Mouse (Mus musculus): ENCODE data around the gene Fam49a.
"Not testable (repeated sequence)": the region's sequence is repeated elsewhere in the genome, so short reads cannot be mapped to it uniquely, and the experiment has no call there.

Gene Fam49a

GRCm38 (mm10) chr12:12261987-12262971 is at the start of gene Fam49a:
Gene Fam49a, plus strand, starts transcription at chr12:12262139.
- DNase-seq (ENCODE audit: low spot score in 2 of 2) = peak; percentile 59 to 71

GRCm38 (mm10) chr12:12213536-12213935 is 48.4 kb upstream of the Fam49a start:
- no peak for DNase-seq (ENCODE audit: low spot score in 2 of 2)

- DNase-seq (ENCODE audit: low spot score in 2 of 2) = no peak
These were observed 43.0 kb upstream of the Fam49a start for GRCm38 (mm10) chr12:12218947-12219346.

DNA sequence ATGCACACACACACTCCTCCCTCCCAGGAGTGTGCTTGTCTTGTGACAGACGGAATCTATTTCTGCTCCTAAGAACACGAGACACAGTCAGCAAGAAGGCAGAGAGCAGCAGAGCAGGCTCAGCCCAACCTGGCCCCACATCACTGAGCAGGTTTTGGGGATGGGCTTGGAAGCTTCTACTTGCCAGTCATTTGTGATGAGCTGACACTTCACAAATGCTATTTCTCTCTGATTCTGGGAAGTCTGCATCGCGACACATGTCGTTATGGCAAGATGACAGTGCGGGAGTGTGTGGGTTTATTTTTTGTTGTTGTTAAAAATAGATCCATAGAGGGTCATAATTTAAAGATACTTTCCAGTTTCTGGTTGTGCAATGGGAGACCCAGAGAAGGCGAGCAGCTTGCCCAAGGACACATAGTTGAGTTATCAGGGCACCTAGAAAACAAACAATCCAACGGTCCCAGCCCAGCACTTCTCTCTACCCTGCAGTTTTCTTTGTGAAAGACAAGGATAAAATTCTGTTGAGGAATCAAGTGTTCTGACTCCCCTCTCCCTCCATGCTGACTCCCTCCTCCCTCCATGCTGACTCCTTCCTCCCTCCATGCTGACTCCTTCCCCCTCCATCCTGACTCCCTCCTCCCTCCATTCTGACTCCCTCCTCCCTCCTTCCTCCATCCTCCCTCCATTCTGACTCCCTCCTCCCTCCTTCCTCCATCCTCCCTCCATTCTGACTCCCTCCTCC is 41.0 kb upstream of the Fam49a start:
- peak; percentile 37 to 56 for DNase-seq (ENCODE audit: low spot score in 2 of 2)

DNA sequence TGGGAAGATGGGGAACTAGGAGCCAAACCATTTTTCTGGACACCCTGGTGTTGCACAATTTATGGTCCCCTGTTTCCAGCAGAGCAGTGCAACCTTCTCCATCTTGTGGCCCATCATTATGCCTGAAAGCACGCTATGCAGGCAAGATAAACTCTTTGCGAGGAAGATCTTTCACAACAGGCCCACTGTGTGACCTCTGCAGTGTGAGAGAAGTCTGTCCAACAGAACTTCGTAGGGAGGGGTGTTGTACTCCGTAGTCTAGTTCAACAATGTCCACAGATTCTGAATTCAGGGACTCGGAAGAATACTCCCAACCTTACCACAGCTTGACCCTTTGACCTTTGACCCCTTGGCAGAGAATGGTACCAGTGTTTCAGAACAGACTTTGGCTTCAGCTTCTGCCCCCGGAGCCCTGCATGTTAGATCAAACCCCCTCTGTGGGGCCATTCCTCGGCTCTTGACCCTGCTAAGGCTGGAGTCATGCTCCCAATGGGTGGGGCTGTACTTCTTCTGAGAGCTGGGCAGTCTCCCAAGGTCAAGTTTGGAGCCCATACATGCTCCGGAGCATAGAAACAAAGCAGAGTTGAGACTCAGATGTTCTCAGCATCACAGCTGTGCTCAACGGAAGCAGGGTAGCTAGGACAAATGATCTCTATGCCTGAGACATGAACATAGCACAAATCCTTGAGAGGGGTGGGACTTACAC is 39.2 kb upstream of the Fam49a start:
- DNase-seq (ENCODE audit: low spot score in 2 of 2) = no peak

DNA sequence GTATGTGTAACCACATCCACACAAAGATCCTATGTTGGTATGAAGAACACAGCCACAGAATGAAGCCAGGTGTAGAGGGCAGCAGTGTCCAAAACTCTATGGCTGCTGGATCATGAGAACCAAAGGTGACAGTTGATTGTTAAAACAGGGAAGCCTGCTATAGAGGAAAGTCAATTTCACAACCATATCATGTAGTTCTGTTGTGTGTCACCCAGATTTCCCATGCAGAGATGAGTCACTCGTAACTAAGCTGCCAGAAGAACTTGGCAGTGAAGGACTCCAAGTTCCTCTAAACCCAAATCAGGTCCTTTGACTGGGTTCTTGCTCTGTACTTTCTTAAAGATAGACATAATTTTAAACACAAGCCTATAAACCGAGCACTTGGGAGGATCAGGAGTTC is 38.6 kb upstream of the Fam49a start:
- DNase-seq (ENCODE audit: low spot score in 2 of 2) = peak; percentile 20 to 46

GRCm38 (mm10) chr12:12225706-12226105 is 36.2 kb upstream of the Fam49a start:
- peak; percentile 72 to 89 for DNase-seq (ENCODE audit: low spot score in 2 of 2)

DNA sequence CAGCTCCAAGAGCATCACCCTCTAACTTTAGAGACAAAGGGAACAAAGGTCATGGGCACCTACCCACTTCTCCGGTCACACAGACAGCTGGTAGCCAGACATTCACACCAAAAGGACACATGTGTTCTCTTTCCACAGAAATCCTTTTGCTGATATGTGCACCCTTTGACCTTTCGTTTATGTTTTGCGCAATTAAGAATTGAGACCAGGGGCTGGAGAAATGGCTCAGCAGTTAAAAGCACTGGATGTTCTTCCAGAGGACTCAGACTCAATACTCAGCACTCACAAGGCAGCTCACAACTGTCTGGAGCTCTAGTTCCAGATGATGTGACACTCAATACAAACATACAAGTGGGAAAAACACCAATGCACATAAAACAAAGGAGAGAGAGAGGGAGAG is 34.3 kb upstream of the Fam49a start:
- no peak for DNase-seq (ENCODE audit: low spot score in 2 of 2)

- no peak for DNase-seq (ENCODE audit: low spot score in 2 of 2)
These were observed 31.8 kb upstream of the Fam49a start for GRCm38 (mm10) chr12:12230031-12230557.

GRCm38 (mm10) chr12:12232097-12232496 is 29.8 kb upstream of the Fam49a start:
- no peak for DNase-seq (ENCODE audit: low spot score in 2 of 2)

- DNase-seq (ENCODE audit: low spot score in 2 of 2) = no peak
These were observed 25.0 kb upstream of the Fam49a start for GRCm38 (mm10) chr12:12236978-12237377.

DNA sequence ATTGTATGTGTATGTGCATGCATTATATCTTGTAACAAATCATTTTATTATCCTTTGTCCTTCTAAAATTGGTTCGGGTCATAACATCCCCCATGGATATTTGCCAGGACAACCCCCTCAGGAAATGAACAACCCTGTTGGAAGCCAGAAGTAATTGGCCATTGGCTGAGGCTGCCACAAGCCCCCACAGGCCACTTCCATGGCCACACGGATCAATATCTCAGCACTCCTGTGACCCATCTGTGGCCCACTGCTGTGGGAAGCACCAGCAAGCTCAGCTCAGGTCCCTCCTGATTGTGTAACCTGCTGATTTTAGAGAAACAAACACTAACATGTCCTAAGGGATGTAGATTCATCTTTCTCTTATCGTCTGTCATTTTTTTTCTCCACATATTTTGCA is 22.4 kb upstream of the Fam49a start:
- no peak for DNase-seq (ENCODE audit: low spot score in 2 of 2)

- no peak for DNase-seq (ENCODE audit: low spot score in 2 of 2)
These were observed 18.8 kb upstream of the Fam49a start for GRCm38 (mm10) chr12:12243148-12243547.

GRCm38 (mm10) chr12:12247023-12247422 is 14.9 kb upstream of the Fam49a start:
- DNase-seq (ENCODE audit: low spot score in 2 of 2) = not testable (repeated sequence)

GRCm38 (mm10) chr12:12249521-12249920 is 12.4 kb upstream of the Fam49a start:
- no peak for DNase-seq (ENCODE audit: low spot score in 2 of 2)

DNA sequence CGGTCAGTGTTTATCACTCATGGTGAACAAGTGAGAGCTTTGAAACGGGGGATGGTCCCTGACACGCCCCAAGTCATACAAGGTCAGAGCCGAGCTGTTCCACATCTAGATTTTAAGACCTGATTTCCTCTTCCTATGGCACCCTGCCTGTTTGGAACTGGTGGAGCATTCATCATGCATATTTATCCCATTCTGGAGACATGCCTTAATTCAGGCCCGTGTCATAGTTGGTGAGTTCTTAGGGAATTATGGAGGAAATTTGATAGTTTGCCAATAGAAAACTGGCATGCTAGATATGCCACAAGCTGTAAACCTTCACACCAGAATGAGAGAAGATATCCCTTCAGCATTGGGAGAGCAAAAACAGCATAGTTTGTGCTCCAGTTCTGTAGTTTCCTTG is 8.4 kb upstream of the Fam49a start:
- no peak for DNase-seq (ENCODE audit: low spot score in 2 of 2)

DNA sequence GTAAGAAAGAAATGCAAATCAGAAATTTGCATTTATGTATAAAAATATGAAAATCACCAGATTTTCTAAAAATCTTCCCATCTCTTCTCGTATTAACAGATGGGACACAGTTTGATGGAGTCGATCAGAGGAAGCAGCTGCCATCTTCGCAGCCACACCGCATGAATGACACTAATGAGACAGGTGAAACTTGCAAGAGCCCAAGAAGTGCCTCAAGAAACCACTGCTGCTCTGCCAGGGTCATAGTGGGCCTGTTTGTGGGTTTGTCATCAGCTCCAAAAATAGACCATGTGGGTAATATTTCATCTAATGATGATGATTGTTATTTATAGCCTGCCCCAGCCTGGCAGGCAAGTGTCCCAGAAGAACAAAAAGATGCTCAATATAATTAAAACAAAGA is 7.8 kb upstream of the Fam49a start:
- DNase-seq (ENCODE audit: low spot score in 2 of 2) = no peak

DNA sequence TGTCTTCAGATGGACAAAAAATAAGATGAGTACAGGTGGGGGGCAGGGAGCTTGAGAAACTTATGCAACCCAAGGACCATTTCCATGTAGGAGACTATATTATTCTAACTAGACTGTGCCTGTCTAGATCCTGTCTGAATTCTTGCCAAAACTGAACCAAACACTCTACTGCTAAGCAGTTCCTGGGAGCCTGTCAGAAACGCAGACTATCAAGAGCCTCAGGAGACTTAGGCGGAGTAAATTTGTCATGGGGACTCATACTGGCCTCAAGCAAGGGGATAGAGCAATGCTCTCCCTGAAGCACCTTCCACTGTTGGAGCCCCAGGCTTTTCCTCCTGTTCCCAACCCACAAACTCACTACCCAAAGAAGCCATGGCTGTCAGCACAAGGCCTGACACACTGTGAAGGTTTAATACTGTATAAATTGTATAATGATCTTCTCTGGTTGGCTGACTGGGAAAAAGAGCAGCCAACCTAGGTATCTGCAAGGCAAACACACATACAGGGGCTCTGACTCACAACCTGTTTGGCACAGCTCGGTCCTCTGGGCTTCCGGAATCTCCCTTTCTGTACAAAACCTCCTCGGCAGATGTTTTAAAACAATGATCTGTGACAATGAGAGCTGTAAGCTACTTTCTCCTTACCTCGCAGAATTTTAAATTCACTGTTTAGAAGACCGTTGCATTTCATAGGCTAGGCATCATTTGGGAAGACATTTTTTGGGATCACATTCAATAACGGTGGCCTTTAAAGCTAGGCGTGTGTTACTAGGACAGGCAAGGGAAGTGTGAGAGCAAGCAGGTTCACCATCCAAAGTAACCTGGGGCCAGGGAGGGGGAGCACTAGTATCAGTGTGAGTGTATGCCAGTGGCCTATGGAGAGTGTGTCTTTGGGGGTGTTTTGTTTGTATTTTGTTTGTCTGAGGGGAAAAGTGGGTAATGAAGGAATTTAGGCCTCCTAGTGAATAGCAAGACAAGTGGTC is 669 bp upstream of the Fam49a start:
- no peak for DNase-seq (ENCODE audit: low spot score in 2 of 2)

GRCm38 (mm10) chr12:12263371-12263791 is 1.4 kb downstream of the Fam49a start:
- peak; percentile 54 to 66 for DNase-seq (ENCODE audit: low spot score in 2 of 2)

DNA sequence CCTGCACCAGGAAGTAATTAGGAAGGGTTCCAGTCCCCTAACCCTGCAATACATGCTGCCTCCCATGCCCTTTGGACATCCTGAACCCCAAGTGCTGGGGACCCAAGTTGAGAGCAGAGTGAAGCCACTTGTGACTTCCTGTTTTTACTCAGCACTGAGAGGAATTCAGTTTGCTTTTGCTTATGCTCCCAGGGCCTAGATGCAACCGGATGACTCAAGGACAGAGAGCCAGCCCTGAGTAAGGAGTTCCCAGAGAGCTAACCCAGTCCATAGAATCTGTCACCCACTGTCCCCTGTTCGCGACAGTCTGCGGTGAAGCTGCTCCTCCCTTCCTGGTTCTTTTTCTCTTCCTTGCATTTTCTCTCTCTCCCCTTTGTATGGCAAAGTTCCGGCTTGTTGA is 2.2 kb downstream of the Fam49a start:
- no peak for DNase-seq (ENCODE audit: low spot score in 2 of 2)

DNA sequence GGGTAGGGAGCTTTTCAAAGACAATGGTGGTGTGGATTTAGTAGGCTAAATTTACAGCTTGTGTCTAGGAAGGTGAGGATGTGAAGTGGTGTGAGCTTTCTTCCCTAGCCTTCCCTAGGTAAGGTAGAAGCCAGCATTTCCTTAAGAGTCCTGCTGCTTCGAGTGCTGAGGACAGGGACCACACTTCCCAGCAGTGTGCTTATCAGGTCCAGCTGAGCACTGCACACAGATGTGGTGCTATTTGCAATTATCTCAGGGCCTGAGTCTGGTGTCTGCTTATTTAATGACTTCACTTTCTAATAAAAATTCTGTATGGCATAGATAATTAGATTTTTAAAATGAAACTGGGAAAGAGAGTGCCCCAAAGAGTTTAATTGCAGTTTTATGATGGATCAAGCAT is 4.6 kb downstream of the Fam49a start:
- DNase-seq (ENCODE audit: low spot score in 2 of 2) = no peak
